Mouse (Mus musculus) regulatory T cell (primary cell): ENCODE measurements around the gene Susd1.

ENCODE experiments used
- in situ Hi-C: fragments of 300-600 bp; cut with MboI, MseI; formaldehyde crosslinking; loops from one replicate; pipeline ENCODE4 v1.15.1; 2025; ENCODE audit warnings: high pct_unique_total_duplicates

The Susd1 gene

GRCm38 (mm10) chr4:59349425-59350185 lies 88.8 kb downstream of the Susd1 start:
- in situ Hi-C loops, result loop anchor here (25.0 kb wide), 1 partner anchor 137 kb away; no protein-coding TSS in a partner anchor

- in situ Hi-C loops, result loop anchor here (25.0 kb wide), 1 partner anchor 128 kb away; no protein-coding TSS in a partner anchor
Measured at GRCm38 (mm10) chr4:59340714-59341113, 97.7 kb downstream of the Susd1 start.

- in situ Hi-C loops, result loop anchor here (25.0 kb wide), 1 partner anchor 128 kb away; no protein-coding TSS in a partner anchor
Measured at GRCm38 (mm10) chr4:59340046-59340445, 98.4 kb downstream of the Susd1 start.

- in situ Hi-C loops, result loop anchor here (5.0 to 25.0 kb wide), 3 partner anchors 64 to 247 kb away; no protein-coding TSS in a partner anchor
Measured at GRCm38 (mm10) chr4:59338896-59339535, 99.4 kb downstream of the Susd1 start.

GRCm38 (mm10) chr4:59337533-59337885 lies 100.9 kb downstream of the Susd1 start:
- in situ Hi-C loops, result loop anchor here (5.0 to 25.0 kb wide), 3 partner anchors 63 to 245 kb away; no protein-coding TSS in a partner anchor

DNA sequence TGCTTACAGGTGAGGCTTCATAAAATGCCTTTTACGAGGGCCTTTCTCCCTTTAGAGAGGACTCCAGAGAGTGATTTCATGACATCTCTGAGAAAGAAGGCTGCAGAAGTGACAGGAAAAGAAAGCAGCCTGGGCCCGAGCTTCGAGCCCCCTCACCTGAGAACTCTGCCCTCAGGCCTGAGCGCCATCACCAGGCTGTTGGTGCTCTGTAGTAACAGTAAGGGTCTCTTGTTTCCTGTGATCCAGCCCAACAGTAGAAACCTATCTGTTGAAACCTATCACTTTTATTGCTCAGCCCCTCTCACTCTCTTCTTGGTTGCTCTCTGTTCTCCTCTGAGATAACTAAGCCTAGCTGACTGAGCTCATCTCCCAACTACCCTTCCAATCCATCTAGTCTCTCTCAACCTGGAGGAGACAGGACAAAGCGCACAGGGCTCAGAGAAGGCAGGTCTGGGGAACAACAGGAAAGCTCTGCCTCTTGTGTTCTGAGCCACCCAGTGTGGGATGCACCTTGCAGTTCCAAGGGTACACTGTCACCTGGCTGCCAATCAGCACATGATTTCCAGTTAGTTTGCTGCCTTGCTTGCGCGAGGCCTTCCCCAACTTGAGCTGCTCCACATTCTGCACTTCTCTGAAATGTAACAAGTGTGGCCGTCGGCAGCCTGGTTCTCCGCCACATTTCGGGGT lies 101.4 kb downstream of the Susd1 start:
- in situ Hi-C loops, result loop anchor here (5.0 to 25.0 kb wide), 3 partner anchors 62 to 245 kb away; no protein-coding TSS in a partner anchor

GRCm38 (mm10) chr4:59336439-59336809 lies 102.0 kb downstream of the Susd1 start:
- in situ Hi-C loops, result loop anchor here (5.0 to 25.0 kb wide), 3 partner anchors 62 to 244 kb away; no protein-coding TSS in a partner anchor

- in situ Hi-C loops, result loop anchor here (5.0 to 25.0 kb wide), 3 partner anchors 61 to 244 kb away; no protein-coding TSS in a partner anchor
Measured at GRCm38 (mm10) chr4:59335616-59336438, 102.6 kb downstream of the Susd1 start.

GRCm38 (mm10) chr4:59335101-59335500 lies 103.3 kb downstream of the Susd1 start:
- in situ Hi-C loops, result loop anchor here (5.0 to 25.0 kb wide), 3 partner anchors 60 to 243 kb away; no protein-coding TSS in a partner anchor

DNA sequence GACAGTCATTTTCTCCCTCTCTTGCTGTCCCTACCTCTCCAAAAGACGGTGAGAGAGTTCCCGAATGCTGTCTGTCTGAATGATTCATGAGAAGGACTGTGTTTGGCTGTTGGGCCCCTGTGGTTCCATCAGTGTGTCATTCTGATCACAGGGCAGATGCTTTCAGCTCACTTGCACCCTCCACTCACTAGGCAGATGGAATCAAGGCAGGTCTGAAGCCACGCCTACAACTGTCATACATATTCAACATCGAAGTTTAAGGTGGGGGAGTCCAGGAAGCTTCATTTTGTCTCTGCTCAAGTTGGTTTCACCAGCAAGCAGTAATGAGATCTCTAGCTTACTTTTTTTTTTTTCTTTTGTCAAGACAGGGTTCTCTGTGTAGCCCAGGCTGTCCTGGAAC lies 104.2 kb downstream of the Susd1 start:
- in situ Hi-C loops, result loop anchor here (10.0 to 25.0 kb wide), 2 partner anchors 59 to 122 kb away; no protein-coding TSS in a partner anchor

GRCm38 (mm10) chr4:59333424-59333895 lies 105.0 kb downstream of the Susd1 start:
- in situ Hi-C loops, result loop anchor here (10.0 to 25.0 kb wide), 2 partner anchors 59 to 121 kb away; no protein-coding TSS in a partner anchor

DNA sequence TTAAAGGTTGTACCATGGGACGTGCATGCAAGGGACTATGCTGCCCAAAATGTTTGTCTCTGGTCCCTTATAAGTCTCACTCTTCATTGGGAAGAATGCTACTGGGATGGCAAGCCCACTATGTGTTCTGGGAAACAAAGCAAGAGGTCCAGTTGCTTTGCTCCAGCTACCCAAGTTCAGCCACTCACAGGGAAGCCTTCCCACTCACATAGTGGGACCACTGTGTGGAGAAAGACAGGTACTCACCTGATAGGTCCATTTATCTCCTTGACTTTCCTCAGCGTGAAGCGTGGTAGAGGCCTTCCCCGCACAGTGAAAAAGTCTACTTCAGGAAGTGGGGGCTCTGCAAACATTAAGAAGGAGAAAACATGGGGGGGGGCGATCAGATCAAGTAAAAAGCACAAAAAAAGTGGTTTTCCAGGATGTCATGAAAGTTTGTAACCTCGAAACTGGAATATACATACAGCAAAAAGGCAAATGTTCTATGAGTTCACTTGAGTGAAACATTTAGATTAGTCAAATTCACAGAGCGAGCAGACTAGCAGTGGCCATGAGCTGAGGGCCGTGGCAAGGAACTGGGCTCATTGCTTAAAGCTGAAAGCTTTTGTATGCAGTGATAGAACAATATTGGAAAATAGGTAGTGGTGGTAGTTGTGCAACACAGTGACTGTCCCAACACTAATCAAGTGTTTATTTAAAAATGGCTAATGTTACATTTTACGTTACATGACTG lies 105.6 kb downstream of the Susd1 start:
- in situ Hi-C loops, result loop anchor here (10.0 to 25.0 kb wide), 2 partner anchors 58 to 121 kb away; no protein-coding TSS in a partner anchor

DNA sequence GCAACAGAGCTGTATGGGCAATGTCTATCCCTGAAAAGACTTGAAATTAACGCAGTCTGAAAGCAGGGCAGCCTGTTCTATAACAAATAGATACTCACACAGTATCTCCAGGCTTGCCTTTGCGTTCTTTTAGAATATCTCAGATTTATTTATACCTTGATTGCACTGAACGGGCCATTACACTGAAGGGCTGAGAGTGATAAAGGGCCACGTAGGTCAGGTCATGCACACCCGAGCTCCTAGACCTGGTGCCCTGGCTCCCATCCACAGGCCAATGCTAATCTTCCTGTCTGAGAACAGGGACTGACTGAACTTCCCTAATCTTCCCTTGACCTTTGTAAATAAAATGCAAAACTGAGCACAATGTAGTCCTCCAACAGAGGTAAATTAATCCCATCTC lies 106.3 kb downstream of the Susd1 start:
- in situ Hi-C loops, result loop anchor here (10.0 to 25.0 kb wide), 2 partner anchors 57 to 120 kb away; no protein-coding TSS in a partner anchor

DNA sequence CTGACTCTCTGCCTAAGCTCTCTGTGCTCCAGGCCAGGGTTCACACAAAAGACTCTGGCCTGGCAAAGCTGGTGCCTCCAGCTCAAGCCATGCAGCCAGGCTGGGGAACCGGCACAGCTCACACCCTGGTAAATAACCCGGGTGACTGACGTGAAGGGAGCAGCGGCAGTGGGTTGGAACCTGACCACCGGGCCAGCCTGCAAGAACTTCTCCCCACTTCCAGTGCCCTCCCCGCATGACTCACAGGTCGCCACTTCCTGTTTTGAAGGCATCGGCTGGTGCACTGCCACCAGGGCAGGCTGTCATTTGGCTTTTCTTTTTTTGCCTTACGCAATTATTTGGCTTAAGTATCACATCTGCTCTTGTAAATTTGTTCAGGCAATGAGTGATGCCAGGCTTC lies 106.8 kb downstream of the Susd1 start:
- in situ Hi-C loops, result loop anchor here (10.0 to 25.0 kb wide), 2 partner anchors 57 to 119 kb away; no protein-coding TSS in a partner anchor

DNA sequence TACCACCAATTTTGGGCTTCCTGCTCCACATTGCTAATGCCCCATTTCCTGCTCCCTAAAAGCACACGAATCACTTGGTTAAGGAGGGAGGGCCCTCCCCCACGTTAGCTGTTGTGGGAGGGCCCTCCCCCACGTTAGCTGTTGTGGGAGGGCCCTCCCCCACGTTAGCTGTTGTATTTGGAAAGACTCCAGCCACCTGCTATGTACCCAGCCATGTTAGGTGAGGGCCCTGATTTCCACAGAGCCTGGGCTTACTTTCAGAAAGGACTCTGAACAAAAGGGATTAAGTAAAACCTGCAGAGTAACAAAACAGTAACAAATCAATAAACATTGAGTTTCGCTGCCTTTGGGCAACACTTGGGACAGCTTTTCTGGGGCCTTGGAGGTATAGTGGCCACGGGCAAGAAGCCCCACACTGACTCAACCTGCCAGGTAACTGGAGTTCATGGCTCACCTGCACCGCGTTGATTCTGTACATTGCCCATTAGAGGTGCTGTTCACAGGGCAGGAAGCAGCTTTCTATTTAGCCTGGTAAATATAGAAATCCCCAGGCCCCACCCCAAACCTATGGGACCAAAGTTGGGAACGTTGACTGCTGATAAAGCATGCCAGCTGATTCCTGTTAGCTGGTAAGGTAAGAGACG lies 107.3 kb downstream of the Susd1 start:
- in situ Hi-C loops, result loop anchor here (10.0 to 25.0 kb wide), 2 partner anchors 56 to 119 kb away; no protein-coding TSS in a partner anchor

GRCm38 (mm10) chr4:59329461-59330304 lies 108.8 kb downstream of the Susd1 start:
- in situ Hi-C loops, result loop anchor here (10.0 to 25.0 kb wide), 2 partner anchors 55 to 117 kb away; no protein-coding TSS in a partner anchor

- in situ Hi-C loops, result loop anchor here (25.0 kb wide), 1 partner anchor 117 kb away; no protein-coding TSS in a partner anchor
Measured at GRCm38 (mm10) chr4:59328821-59329220, 109.6 kb downstream of the Susd1 start.

GRCm38 (mm10) chr4:59327986-59328385 lies 110.4 kb downstream of the Susd1 start:
- in situ Hi-C loops, result loop anchor here (25.0 kb wide), 1 partner anchor 116 kb away; no protein-coding TSS in a partner anchor
